Mouse (Mus musculus): ENCODE data around the gene Nubp2. TPM values are rescaled to one million over a fixed set of nuclear protein-coding genes. Genes with fewer than 3 reads are reported as not detected.

Nubp2 gene
- polyA plus RNA-seq, 1 experiment = 36.7 TPM

- WGBS = 79% methylated on average over 10 of the region's 10 CpGs
- H3K4me3 ChIP-seq (replicated peaks; ENCODE audit: extremely low read depth, low read depth, low read length) = no peak overlapping the region
- H3K4me1 ChIP-seq (ENCODE audit: control insufficient read depth, insufficient read depth, low read length) = peaks cover 2% of the 10 kb centered on the region; the same call in 1 of the 2 replicates
- no peak for TF ChIP-seq POLR2A (IDR thresholded peaks at IDR 0.05; ENCODE audit: borderline replicate concordance, extremely low read depth, low read depth, low read length)
- no peak for TF ChIP-seq CTCF (IDR thresholded peaks at IDR 0.05; ENCODE audit: insufficient read depth, low read length)
- DNase-seq = no peak
Measured at GRCm38 (mm10) chr17:24851381-24852125, 34.6 kb downstream of the Nubp2 start.

GRCm38 (mm10) chr17:24850773-24851127 lies 35.4 kb downstream of the Nubp2 start:
- TF ChIP-seq CTCF (IDR thresholded peaks at IDR 0.05; ENCODE audit: insufficient read depth, low read length) = no peak
- no peak for TF ChIP-seq POLR2A (IDR thresholded peaks at IDR 0.05; ENCODE audit: borderline replicate concordance, extremely low read depth, low read depth, low read length)
- WGBS = 1% methylated on average over 20 of the region's 20 CpGs
- Histone ChIP-seq H3K4me3 (replicated peaks; ENCODE audit: extremely low read depth, low read depth, low read length) (peak overlapping the region; percentile 77), H3K4me1 (ENCODE audit: control insufficient read depth, insufficient read depth, low read length) (peaks cover 2% of the 10 kb centered on the region; the same call in 1 of the 2 replicates)
- no peak for DNase-seq

- H3K4me3 ChIP-seq (replicated peaks; ENCODE audit: extremely low read depth, low read depth, low read length) = peak within 1 kb of the TSS; percentile 98
- under 1% methylated on average over 58 of the region's 58 CpGs for WGBS
- no peak for TF ChIP-seq CTCF (IDR thresholded peaks at IDR 0.05; ENCODE audit: insufficient read depth, low read length)
- TF ChIP-seq POLR2A (IDR thresholded peaks at IDR 0.05; ENCODE audit: borderline replicate concordance, extremely low read depth, low read depth, low read length) = peak; percentile 64; the same call in 1 of the 2 replicates
- peaks cover 2% of the 10 kb centered on the region; the same call in 1 of the 2 replicates for H3K4me1 ChIP-seq (ENCODE audit: control insufficient read depth, insufficient read depth, low read length)
- peak; percentile 96 for DNase-seq
Measured at GRCm38 (mm10) chr17:24850065-24850772, 35.9 kb downstream of the Nubp2 start, which contains the start of gene Fahd1. TSS of gene Fahd1 (minus strand) at chr17:24850364.

- WGBS = under 1% methylated on average over 21 of the region's 21 CpGs
- peak overlapping the region; percentile 98 for H3K4me3 ChIP-seq (replicated peaks; ENCODE audit: extremely low read depth, low read depth, low read length)
- no peak for DNase-seq
- no peak; the same call in 1 of the 2 replicates for TF ChIP-seq POLR2A (IDR thresholded peaks at IDR 0.05; ENCODE audit: borderline replicate concordance, extremely low read depth, low read depth, low read length)
- peak; percentile 24; the same call in 1 of the 2 replicates for TF ChIP-seq CTCF (IDR thresholded peaks at IDR 0.05; ENCODE audit: insufficient read depth, low read length)
- peaks cover 2% of the 10 kb centered on the region; the same call in 1 of the 2 replicates for H3K4me1 ChIP-seq (ENCODE audit: control insufficient read depth, insufficient read depth, low read length)
Measured at GRCm38 (mm10) chr17:24849733-24850064, 36.5 kb downstream of the Nubp2 start.

GRCm38 (mm10) chr17:24848600-24849031 lies 37.5 kb downstream of the Nubp2 start:
- DNase-seq = no peak
- TF ChIP-seq POLR2A (IDR thresholded peaks at IDR 0.05; ENCODE audit: borderline replicate concordance, extremely low read depth, low read depth, low read length) = no peak
- no peak for TF ChIP-seq CTCF (IDR thresholded peaks at IDR 0.05; ENCODE audit: insufficient read depth, low read length)
- Histone ChIP-seq H3K4me1 (ENCODE audit: control insufficient read depth, insufficient read depth, low read length) (peaks cover 2% of the 10 kb centered on the region; the same call in 1 of the 2 replicates), H3K4me3 (replicated peaks; ENCODE audit: extremely low read depth, low read depth, low read length) (no peak overlapping the region)

GRCm38 (mm10) chr17:24847386-24847785 lies 38.8 kb downstream of the Nubp2 start:
- DNase-seq = no peak
- WGBS = 92% methylated on average over 1 of the region's 1 CpGs

GRCm38 (mm10) chr17:24844525-24844924 lies 41.6 kb downstream of the Nubp2 start:
- H3K4me1 ChIP-seq (ENCODE audit: control insufficient read depth, insufficient read depth, low read length) = peaks cover 2% of the 10 kb centered on the region; the same call in 1 of the 2 replicates
- DNase-seq = no peak
- 61% methylated on average over 9 of the region's 9 CpGs for WGBS
- TF ChIP-seq POLR2A (IDR thresholded peaks at IDR 0.05; ENCODE audit: borderline replicate concordance, extremely low read depth, low read depth, low read length) (no peak), CTCF (IDR thresholded peaks at IDR 0.05; ENCODE audit: insufficient read depth, low read length) (no peak)
- no peak overlapping the region for H3K4me3 ChIP-seq (replicated peaks; ENCODE audit: extremely low read depth, low read depth, low read length)

More at GRCm38 (mm10) chr17:24847386-24847785, 38.8 kb downstream of the Nubp2 start:
- TF ChIP-seq CTCF (IDR thresholded peaks at IDR 0.05; ENCODE audit: insufficient read depth, low read length) (no peak), POLR2A (IDR thresholded peaks at IDR 0.05; ENCODE audit: borderline replicate concordance, extremely low read depth, low read depth, low read length) (no peak)
- Histone ChIP-seq H3K4me1 (ENCODE audit: control insufficient read depth, insufficient read depth, low read length) (peaks cover 2% of the 10 kb centered on the region; the same call in 1 of the 2 replicates), H3K4me3 (replicated peaks; ENCODE audit: extremely low read depth, low read depth, low read length) (no peak overlapping the region)

GRCm38 (mm10) chr17:24842631-24843030 lies 43.5 kb downstream of the Nubp2 start:
- WGBS = 54% methylated on average over 2 of the region's 2 CpGs
- no peaks in the 10 kb centered on the region for H3K4me1 ChIP-seq (ENCODE audit: control insufficient read depth, insufficient read depth, low read length)
- no peak overlapping the region for H3K4me3 ChIP-seq (replicated peaks; ENCODE audit: extremely low read depth, low read depth, low read length)
- no peak for DNase-seq
- peak; percentile 20; the same call in 1 of the 2 replicates for TF ChIP-seq CTCF (IDR thresholded peaks at IDR 0.05; ENCODE audit: insufficient read depth, low read length)
- no peak for TF ChIP-seq POLR2A (IDR thresholded peaks at IDR 0.05; ENCODE audit: borderline replicate concordance, extremely low read depth, low read depth, low read length)

GRCm38 (mm10) chr17:24841133-24841532 lies 45.0 kb downstream of the Nubp2 start:
- Histone ChIP-seq H3K4me3 (replicated peaks; ENCODE audit: extremely low read depth, low read depth, low read length) (no peak overlapping the region), H3K4me1 (ENCODE audit: control insufficient read depth, insufficient read depth, low read length) (no peaks in the 10 kb centered on the region)
- DNase-seq = peak; percentile 28
- WGBS = 43% methylated on average over 4 of the region's 4 CpGs
- TF ChIP-seq POLR2A (IDR thresholded peaks at IDR 0.05; ENCODE audit: borderline replicate concordance, extremely low read depth, low read depth, low read length) (no peak), CTCF (IDR thresholded peaks at IDR 0.05; ENCODE audit: insufficient read depth, low read length) (peak; percentile 53; the same call in 1 of the 2 replicates)

Measured in lung, adult 2 months (tissue).